Mouse (Mus musculus) forebrain, embryonic 14.5 days (tissue): ENCODE results near the gene Hoxa2. TPM values are rescaled to one million over a fixed set of nuclear protein-coding genes. Genes with fewer than 3 reads are reported as not detected.

Experiments
- ATAC-seq: fragments of 200-750 bp; cut with Nextera tagmentation; 2 replicates; pipeline ENCODE4 v1.8.0; 2017; ENCODE audit warnings: mild to moderate bottlenecking, moderate library complexity
- DNase-seq: peaks from one replicate; pipeline ENCODE4 v3.0.0-alpha.2; 2015; ENCODE audit warnings: low spot score
- H3K27ac ChIP-seq: fragments of 300-500 bp; sonication (generic); 2 replicates; pipeline ENCODE4 v1.5.1; 2014; ENCODE audit warnings: low read depth, mild to moderate bottlenecking, control low read depth, low read length, moderate library complexity
- H3K27me3 ChIP-seq: fragments of 300-500 bp; sonication (generic); replicated peaks from 2 replicates; pipeline ENCODE4 v1.6.1; 2014; ENCODE audit warnings: low read length, control low read depth, mixed read lengths; ENCODE audit not compliant: control insufficient read depth, insufficient read depth
- H3K36me3 ChIP-seq: fragments of 300-500 bp; sonication (generic); 2 replicates; pipeline ENCODE4 v1.6.1; 2014; ENCODE audit warnings: low read length, control low read depth; ENCODE audit not compliant: control insufficient read depth, insufficient read depth
- H3K4me1 ChIP-seq: fragments of 300-500 bp; sonication (generic); 2 replicates; pipeline ENCODE4 v1.6.1; 2014; ENCODE audit warnings: antibody characterized with exemption, low read length, control low read depth; ENCODE audit not compliant: control insufficient read depth, insufficient read depth
- H3K4me2 ChIP-seq: fragments of 300-500 bp; sonication (generic); 2 replicates; pipeline ENCODE4 v1.6.1; 2014; ENCODE audit warnings: mild to moderate bottlenecking, control low read depth, low read length
- H3K4me3 ChIP-seq: fragments of 300-500 bp; sonication (generic); 2 replicates; pipeline ENCODE4 v1.5.1; 2014; ENCODE audit warnings: low read depth, low read length, control low read depth
- H3K9ac ChIP-seq: fragments of 300-500 bp; sonication (generic); 2 replicates; pipeline ENCODE4 v1.6.1; 2014; ENCODE audit warnings: mild to moderate bottlenecking, low read length, control low read depth, moderate library complexity
- H3K9me3 ChIP-seq: fragments of 300-500 bp; sonication (generic); replicated peaks from 2 replicates; pipeline ENCODE4 v1.6.1; 2016; ENCODE audit warnings: low read length, control low read depth, mixed read lengths; ENCODE audit not compliant: control insufficient read depth
- WGBS: fragments of 180-500 bp; shearing (Covaris S2); extraction: QIAGEN DNeasy Blood & Tissue Kit; methylation state at CpG from one replicate; pipeline ENCODE4 v1.1.7; 2014; 5-methylcytosine and 5-hydroxymethylcytosine counted together
- polyA plus RNA-seq: library from polyadenylated mRNA; unstranded; fragments of >200 nt; fragmentation: Nextera tagmentation; extraction: Ambion mirVana; gene quantifications from 2 replicates; pipeline ENCODE4 v1.2.1, GENCODE M21; 2014

Hoxa2 gene
- polyA plus RNA-seq, 1 experiment from 2014 or later: not detected

DNA sequence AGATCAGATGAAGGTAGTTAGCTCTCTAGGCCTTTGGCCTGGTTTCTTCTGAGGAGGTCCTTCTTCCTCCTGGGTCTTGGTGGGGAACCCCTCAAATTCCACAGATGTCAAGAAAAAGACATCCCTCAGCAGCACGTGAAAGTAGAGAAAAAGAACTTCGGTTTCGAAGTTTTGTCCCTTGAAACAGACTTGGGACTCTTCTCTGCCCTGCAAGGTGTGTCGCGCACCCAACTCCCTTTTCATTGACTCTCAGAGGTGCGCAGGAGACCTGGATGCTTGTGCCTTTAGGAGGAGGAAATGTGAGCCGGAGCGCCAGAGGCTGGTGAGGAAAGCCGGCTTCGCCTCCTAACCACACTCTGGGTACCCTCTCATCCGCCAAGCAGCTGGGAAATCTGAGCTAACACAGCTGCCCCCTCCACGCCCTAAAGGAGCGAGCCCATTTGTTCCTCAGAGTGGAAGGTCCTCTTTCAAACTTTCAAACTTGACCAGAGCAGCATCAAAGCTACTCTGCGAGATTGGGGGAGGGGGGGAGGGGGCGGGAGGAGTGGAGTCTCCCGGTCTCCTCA, 14.1 kb downstream of the Hoxa2 start:
- no peaks in the 10 kb centered on the region for H3K4me1 ChIP-seq
- DNase-seq: no peak

GRCm38 (mm10) chr6:52139115-52139514, 25.5 kb downstream of the Hoxa2 start:
- Histone ChIP-seq H3K4me1 (no peaks in the 10 kb centered on the region), H3K36me3 (no peaks in the 10 kb centered on the region), H3K9me3 (no peaks in the 10 kb centered on the region), H3K9ac (no peak overlapping the region), H3K4me2 (no peak overlapping the region), H3K27me3 (no peaks in the 10 kb centered on the region), H3K27ac (no peak overlapping the region), H3K4me3 (no peak overlapping the region)
- DNase-seq (no peak), ATAC-seq (no peak)
- whole genome bisulfite sequencing: 88% methylated on average over 5 of the region's 5 CpGs

More for the DNA sequence above, 14.1 kb downstream of the Hoxa2 start:
- ATAC-seq: no peak
- Histone ChIP-seq H3K27me3 (peaks cover 87% of the 10 kb centered on the region), H3K9ac (no peak overlapping the region), H3K9me3 (no peaks in the 10 kb centered on the region), H3K4me2 (no peak overlapping the region), H3K4me3 (no peak overlapping the region), H3K36me3 (no peaks in the 10 kb centered on the region), H3K27ac (no peak overlapping the region)
- WGBS: 3% methylated on average over 16 of the region's 16 CpGs

- Histone ChIP-seq H3K4me1 (no peaks in the 10 kb centered on the region), H3K27me3 (no peaks in the 10 kb centered on the region), H3K4me2 (no peak overlapping the region), H3K9me3 (no peaks in the 10 kb centered on the region), H3K27ac (no peak overlapping the region), H3K4me3 (no peak overlapping the region), H3K36me3 (no peaks in the 10 kb centered on the region), H3K9ac (no peak overlapping the region)
- DNase-seq (no peak), ATAC-seq (no peak)
- 84% methylated on average over 10 of the region's 10 CpGs for WGBS
Measured at GRCm38 (mm10) chr6:52138576-52138975, 26.1 kb downstream of the Hoxa2 start.

- Histone ChIP-seq H3K4me3 (no peak overlapping the region), H3K27ac (no peak overlapping the region), H3K4me1 (no peaks in the 10 kb centered on the region), H3K4me2 (no peak overlapping the region), H3K36me3 (no peaks in the 10 kb centered on the region), H3K9me3 (no peaks in the 10 kb centered on the region), H3K9ac (no peak overlapping the region), H3K27me3 (no peaks in the 10 kb centered on the region)
- DNase-seq: peak; percentile 87
- 50% methylated on average over 9 of the region's 9 CpGs for WGBS
- ATAC-seq: no peak
Measured at GRCm38 (mm10) chr6:52137841-52138535, 26.6 kb downstream of the Hoxa2 start.

DNA sequence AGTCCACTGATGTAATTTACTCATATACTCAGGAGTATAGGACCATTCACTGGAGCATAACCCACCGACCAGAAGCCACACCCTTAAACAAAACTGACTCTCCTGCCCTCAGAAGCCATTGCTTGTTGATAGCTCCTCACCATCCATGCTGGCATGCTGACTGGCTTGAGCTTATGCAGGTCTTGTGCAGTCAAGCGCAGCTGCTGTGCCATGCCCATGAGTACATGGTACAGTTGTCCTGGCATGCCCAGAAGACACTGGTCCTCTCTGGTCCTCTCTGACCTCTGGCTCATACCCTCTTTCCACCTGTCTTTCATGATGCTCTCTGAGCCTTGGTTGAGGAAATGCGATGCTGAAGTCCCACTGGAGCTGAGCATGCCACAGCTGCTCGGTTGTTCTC, 41.0 kb downstream of the Hoxa2 start:
- no peaks in the 10 kb centered on the region for H3K36me3 ChIP-seq
- 84% methylated on average over 4 of the region's 4 CpGs for whole genome bisulfite sequencing
- no peak overlapping the region for H3K27ac ChIP-seq
- no peak for DNase-seq
- ATAC-seq: no peak
- peaks cover 11% of the 10 kb centered on the region for H3K4me1 ChIP-seq
- no peak overlapping the region for H3K4me3 ChIP-seq
- no peaks in the 10 kb centered on the region for H3K9me3 ChIP-seq
- H3K27me3 ChIP-seq: no peaks in the 10 kb centered on the region
- no peak overlapping the region for H3K9ac ChIP-seq
- H3K4me2 ChIP-seq: no peak overlapping the region

DNA sequence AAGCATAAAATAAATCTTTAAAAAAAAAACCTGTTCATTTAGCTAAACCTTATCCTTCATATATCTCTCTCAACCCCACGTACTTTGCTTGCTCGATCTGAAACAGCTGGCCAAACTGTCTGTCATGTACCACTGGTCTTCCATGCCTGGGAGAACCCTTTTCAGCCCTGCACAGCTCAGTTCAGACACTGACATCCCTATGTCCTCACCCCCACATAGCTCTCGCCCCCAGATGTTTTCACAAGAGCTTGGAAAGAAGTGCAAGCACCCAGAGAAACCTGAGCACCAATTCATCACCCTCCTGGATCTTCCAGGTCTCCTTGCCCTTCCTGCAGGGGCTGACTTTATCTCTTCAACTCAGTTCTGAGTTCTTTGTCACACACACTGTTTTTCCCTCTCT, 43.5 kb downstream of the Hoxa2 start:
- DNase-seq: no peak
- Histone ChIP-seq H3K27me3 (no peaks in the 10 kb centered on the region; the same call in 1 of the 2 replicates), H3K36me3 (no peaks in the 10 kb centered on the region), H3K9me3 (no peaks in the 10 kb centered on the region), H3K9ac (no peak overlapping the region), H3K4me3 (no peak overlapping the region), H3K4me2 (no peak overlapping the region), H3K4me1 (peaks cover 11% of the 10 kb centered on the region), H3K27ac (no peak overlapping the region)
- 71% methylated on average over 3 of the region's 3 CpGs for WGBS
- no peak for ATAC-seq

GRCm38 (mm10) chr6:52118903-52119635, 45.6 kb downstream of the Hoxa2 start:
- no peak overlapping the region for H3K4me2 ChIP-seq

GRCm38 (mm10) chr6:52115899-52116298, 48.7 kb downstream of the Hoxa2 start:
- 22% methylated on average over 5 of the region's 5 CpGs for WGBS
- Histone ChIP-seq H3K9ac (no peak overlapping the region), H3K27me3 (no peaks in the 10 kb centered on the region; the same call in 1 of the 2 replicates), H3K4me1 (peaks cover 11% of the 10 kb centered on the region), H3K27ac (no peak overlapping the region), H3K4me2 (no peak overlapping the region), H3K9me3 (no peaks in the 10 kb centered on the region), H3K36me3 (no peaks in the 10 kb centered on the region), H3K4me3 (no peak overlapping the region)
- DNase-seq: no peak
- no peak for ATAC-seq

More at GRCm38 (mm10) chr6:52118903-52119635, 45.6 kb downstream of the Hoxa2 start:
- peak overlapping the region; percentile 66; the same call in 1 of the 2 replicates for H3K27ac ChIP-seq
- no peaks in the 10 kb centered on the region; the same call in 1 of the 2 replicates for H3K27me3 ChIP-seq
- ATAC-seq (peak; percentile 93), DNase-seq (peak; percentile 88)
- no peak overlapping the region for H3K4me3 ChIP-seq
- H3K36me3 ChIP-seq: no peaks in the 10 kb centered on the region
- no peaks in the 10 kb centered on the region for H3K9me3 ChIP-seq
- no peak overlapping the region for H3K9ac ChIP-seq
- 13% methylated on average over 6 of the region's 6 CpGs for WGBS
- peaks cover 11% of the 10 kb centered on the region for H3K4me1 ChIP-seq
